Mouse (Mus musculus): ENCODE measurements around the gene Rnf180.

- no peak for TF ChIP-seq CTCF (conservative IDR thresholded peaks at IDR 0.05 in 1 of 2, IDR thresholded peaks at IDR 0.05 in 1 of 2; ENCODE audit: low read depth in 2 of 2, low read length in 2 of 2)
- no peak for TF ChIP-seq POLR2A (IDR thresholded peaks at IDR 0.05; ENCODE audit: low read depth, low read length)
- TF ChIP-seq CHD1 (IDR thresholded peaks at IDR 0.05; ENCODE audit: low read depth, low read length), result no peak
- no peak for TF ChIP-seq NELFE (IDR thresholded peaks at IDR 0.05; ENCODE audit: low read depth, low read length)
- no peak for TF ChIP-seq EP300 (IDR thresholded peaks at IDR 0.05; ENCODE audit: low read length)
- TF ChIP-seq POLR2AphosphoS2 (IDR thresholded peaks at IDR 0.05; ENCODE audit: low read depth, low read length), result no peak
- TF ChIP-seq UBTF (IDR thresholded peaks at IDR 0.05; ENCODE audit: low read depth, low read length), result no peak
- TF ChIP-seq SIN3A (IDR thresholded peaks at IDR 0.05; ENCODE audit: low read length), result no peak
- TF ChIP-seq RAD21 (IDR thresholded peaks at IDR 0.05; ENCODE audit: low read depth, low read length), result no peak
- no peak for TF ChIP-seq MAX (IDR thresholded peaks at IDR 0.05; ENCODE audit: low read length)
- no peak for TF ChIP-seq E2F4 (IDR thresholded peaks at IDR 0.05; ENCODE audit: insufficient replicate concordance, low read depth, low read length)
- TF ChIP-seq ZNF384 (IDR thresholded peaks at IDR 0.05; ENCODE audit: low read depth, low read length), result no peak
- no peak for TF ChIP-seq RCOR1 (conservative IDR thresholded peaks at IDR 0.05; ENCODE audit: low read depth, low read length)
Measured at GRCm38 (mm10) chr13:105224048-105224447, 70.6 kb downstream of the Rnf180 start.
